Mouse (Mus musculus) thymus, postnatal 36 days (tissue): ENCODE measurements at regions not wholly inside any gene's neighbourhood (a gene's known extent, or its start where the extent isn't known, plus 50 kb on each side); places are given as distances from the start of the nearest gene placed in this dataset.

Experiments
- DNase-seq, 2 experiments: peaks; one replicate each; pipeline ENCODE4 v3.0.0; 2022; ENCODE audit warnings: mixed read lengths in 2 of 2

GRCm38 (mm10) chr10:74722971-74723370, 244.0 kb upstream of the Gnaz start:
- no peak for DNase-seq

- DNase-seq: no peak
Measured at GRCm38 (mm10) chr10:74749446-74749845, 217.5 kb upstream of the Gnaz start.

- DNase-seq: no peak
Measured at GRCm38 (mm10) chr10:74750879-74751278, 216.1 kb upstream of the Gnaz start.

GRCm38 (mm10) chr10:74760734-74761133, 206.2 kb upstream of the Gnaz start:
- no peak for DNase-seq

GRCm38 (mm10) chr10:74789245-74789644, 177.7 kb upstream of the Gnaz start:
- DNase-seq: no peak

- DNase-seq: no peak
Measured at GRCm38 (mm10) chr10:74789987-74790386, 177.0 kb upstream of the Gnaz start.

- DNase-seq: no peak
Measured at GRCm38 (mm10) chr10:74823395-74823794, 143.6 kb upstream of the Gnaz start.

GRCm38 (mm10) chr10:74834359-74834758, 132.6 kb upstream of the Gnaz start:
- DNase-seq: no peak

- DNase-seq: peak; percentile 5 to 27
Measured at GRCm38 (mm10) chr10:74848372-74848771, 118.6 kb upstream of the Gnaz start.

GRCm38 (mm10) chr10:74854991-74855664, 111.8 kb upstream of the Gnaz start:
- no peak for DNase-seq
